ENCODE assay signal across 26 mouse cellular contexts in genomic region chr2:144553905-144554304, GRCm38 (mm10). TPM values are rescaled to one million over a fixed set of nuclear protein-coding genes. Genes with fewer than 3 reads are reported as not detected.
"Had no signal": no experiment of that assay in that cellular context is flagged by ENCODE, and none has a peak within 500 bp of the region (broad histone marks: within the 10 kb centered on the region; RNA-seq: fewer than 3 reads in every experiment).

No protein-coding gene starts in this region.

- H3K9ac ChIP-seq: embryonic facial prominence, embryonic 12.5 days; embryonic facial prominence, embryonic 13.5 days; embryonic facial prominence, embryonic 15.5 days; forebrain, embryonic 12.5 days; forebrain, embryonic 13.5 days; forebrain, embryonic 15.5 days; forebrain, postnatal 0 days had no signal

- H3K27me3 ChIP-seq: embryonic facial prominence, embryonic 12.5 days; embryonic facial prominence, embryonic 13.5 days; embryonic facial prominence, embryonic 15.5 days; forebrain, embryonic 12.5 days; forebrain, embryonic 13.5 days; forebrain, embryonic 15.5 days had no signal

- ATAC-seq: forebrain, embryonic 13.5 days; forebrain, embryonic 15.5 days; forebrain, embryonic 16.5 days; forebrain, postnatal 0 days had no signal

- H3K36me3 ChIP-seq: embryonic facial prominence, embryonic 12.5 days; embryonic facial prominence, embryonic 15.5 days; forebrain, embryonic 12.5 days; forebrain, embryonic 15.5 days had no signal

- DNase-seq: cerebellum, adult 9-10 months; cerebellum, adult 9-11 months; cerebellum, postnatal 10 days; cerebellum, postnatal 14 days; cerebellum, postnatal 25 days; cerebellum, postnatal 36 days; embryo, embryonic 11 days; forebrain, postnatal 0 days; gastrocnemius, adult 2 months; gastrocnemius, postnatal 10 days; gastrocnemius, postnatal 14 days; gastrocnemius, postnatal 25 days; gastrocnemius, postnatal 36 days; heart, adult 11 months; heart, adult 18-20 months; heart, adult 2 months had no signal

- H3K9me3 ChIP-seq: embryonic facial prominence, embryonic 10.5 days; embryonic facial prominence, embryonic 12.5 days; embryonic facial prominence, embryonic 13.5 days; embryonic facial prominence, embryonic 15.5 days; forebrain, embryonic 10.5 days; forebrain, embryonic 12.5 days; forebrain, embryonic 13.5 days; forebrain, embryonic 15.5 days had no signal

- H3K4me3 ChIP-seq: embryonic facial prominence, embryonic 10.5 days; embryonic facial prominence, embryonic 12.5 days; embryonic facial prominence, embryonic 13.5 days; embryonic facial prominence, embryonic 15.5 days; erythroblast, embryonic 14.5 days; forebrain, embryonic 10.5 days; forebrain, embryonic 12.5 days; forebrain, embryonic 13.5 days; forebrain, embryonic 15.5 days; gastrocnemius, adult 2 months; heart, adult 2 months had no signal

- H3K4me2 ChIP-seq: embryonic facial prominence, embryonic 12.5 days; embryonic facial prominence, embryonic 13.5 days; embryonic facial prominence, embryonic 15.5 days; forebrain, embryonic 12.5 days; forebrain, embryonic 13.5 days; forebrain, embryonic 15.5 days had no signal

- H3K27ac ChIP-seq: embryonic facial prominence, embryonic 10.5 days; embryonic facial prominence, embryonic 12.5 days; embryonic facial prominence, embryonic 13.5 days; embryonic facial prominence, embryonic 15.5 days; forebrain, embryonic 10.5 days; forebrain, embryonic 12.5 days; forebrain, embryonic 13.5 days; forebrain, embryonic 15.5 days; gastrocnemius, adult 2 months; heart, adult 2 months had no signal

RNA-seq across cellular contexts. Expression of gene Dzank1, which starts 26.7 kb away (rescaled TPM):
- polyA plus RNA-seq: erythroblast, embryonic 14.5 days had no signal

RNA-seq across cellular contexts. Expression of gene Smim26, which starts 39.9 kb away (rescaled TPM):
- polyA plus RNA-seq: erythroblast, embryonic 14.5 days had no signal
